Mouse (Mus musculus): ENCODE data around the gene Map2.

- TF ChIP-seq POLR2A (IDR thresholded peaks at IDR 0.05; ENCODE audit: borderline replicate concordance, control insufficient read depth, low read depth, low read length) (no peak), CTCF (IDR thresholded peaks at IDR 0.05; ENCODE audit: control insufficient read depth, insufficient read depth, low read length) (no peak)
These were observed 196.3 kb downstream of the Map2 start for GRCm38 (mm10) chr1:66371371-66371770.
